Mouse (Mus musculus): ENCODE data around the gene Olfr684. TPM values are rescaled to one million over a fixed set of nuclear protein-coding genes. Genes with fewer than 3 reads are reported as not detected.

The Olfr684 gene
- polyA plus RNA-seq (2015; fragmentation: Nextera tagmentation; extraction: Ambion mirVana): not detected in 2 replicates

DNA sequence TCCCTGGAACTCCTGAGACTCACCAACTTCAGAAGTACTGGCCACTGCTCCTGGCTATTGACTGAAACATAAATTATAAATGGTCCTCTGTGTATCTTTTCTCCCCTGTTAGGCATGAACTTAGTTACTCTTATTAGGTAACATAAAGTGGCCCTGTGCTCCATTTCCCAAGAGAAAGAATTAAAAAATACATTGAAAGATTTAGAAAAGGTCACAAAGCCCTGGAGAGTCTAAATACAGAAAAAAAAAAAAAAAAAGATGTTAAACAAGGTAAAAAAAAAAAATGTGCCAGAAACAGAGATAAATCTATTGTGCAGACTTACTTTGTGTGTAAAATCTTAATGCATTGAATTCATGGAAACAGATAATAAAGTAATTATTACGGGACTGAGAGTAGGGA, at the start of gene Olfr684:
Olfr684 (minus strand) TSS at position 101 of the 400 bp plus-strand sequence.
- H3K4me1 ChIP-seq (ENCODE audit: insufficient read depth): no peaks in the 10 kb centered on the region
- H3K4me2 ChIP-seq (ENCODE audit: low read depth, low read length): no peak within 1 kb of the TSS
- 55% methylated on average over 1 of the region's 1 CpGs for WGBS (ENCODE audit: insufficient replicate concordance)
- ATAC-seq (no peak), DNase-seq (no peak)
- H3K9me3 ChIP-seq (ENCODE audit: low read length): no peaks in the 10 kb centered on the region
- H3K4me3 ChIP-seq (ENCODE audit: low read depth, low read length): no peak within 1 kb of the TSS
- no peak for TF ChIP-seq CTCF (IDR thresholded peaks at IDR 0.05; ENCODE audit: low read depth)
- no peak for TF ChIP-seq EP300 (IDR thresholded peaks at IDR 0.05; ENCODE audit: low read depth)
- H3K27ac ChIP-seq (ENCODE audit: low read depth): no peak within 1 kb of the TSS
- no peak within 1 kb of the TSS for H3K9ac ChIP-seq (replicated peaks)
- H3K36me3 ChIP-seq (replicated peaks; ENCODE audit: insufficient read depth, low read length): no peaks in the 10 kb centered on the region
- no peaks in the 10 kb centered on the region for H3K27me3 ChIP-seq (ENCODE audit: insufficient read depth, low read length)

DNA sequence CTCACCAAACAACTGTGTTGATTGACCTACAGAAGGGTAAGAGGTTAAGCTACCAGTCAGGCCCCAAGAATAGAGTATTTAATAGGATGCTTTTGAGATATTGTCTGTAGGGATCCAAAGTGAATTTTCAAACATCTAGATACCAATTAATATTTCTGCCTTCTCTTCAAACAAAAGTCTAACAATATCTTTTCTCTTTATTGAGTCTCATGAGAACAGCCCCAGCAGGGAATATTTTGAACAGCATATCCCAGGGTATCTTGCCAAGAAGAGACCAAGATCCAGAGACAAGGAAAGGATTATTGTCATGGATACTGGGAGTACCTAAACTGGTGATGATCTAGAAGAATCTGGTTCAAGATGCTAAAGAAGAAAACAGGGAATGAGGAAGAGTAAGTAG, 43.9 kb upstream of the Olfr684 start, which contains the start of gene Olfr686:
Olfr686 (minus strand) TSS at position 101 of the 400 bp plus-strand sequence.
- Histone ChIP-seq H3K27ac (ENCODE audit: low read depth) (no peak within 1 kb of the TSS), H3K9ac (replicated peaks) (no peak within 1 kb of the TSS), H3K4me2 (ENCODE audit: low read depth, low read length) (no peak within 1 kb of the TSS), H3K27me3 (ENCODE audit: insufficient read depth, low read length) (no peaks in the 10 kb centered on the region), H3K36me3 (replicated peaks; ENCODE audit: insufficient read depth, low read length) (no peaks in the 10 kb centered on the region), H3K4me1 (ENCODE audit: insufficient read depth) (no peaks in the 10 kb centered on the region), H3K4me3 (ENCODE audit: low read depth, low read length) (no peak within 1 kb of the TSS), H3K9me3 (ENCODE audit: low read length) (no peaks in the 10 kb centered on the region)
- no peak for TF ChIP-seq CTCF (IDR thresholded peaks at IDR 0.05; ENCODE audit: low read depth)
- TF ChIP-seq EP300 (IDR thresholded peaks at IDR 0.05; ENCODE audit: low read depth): no peak
- no peak for ATAC-seq
- no peak for DNase-seq

DNA sequence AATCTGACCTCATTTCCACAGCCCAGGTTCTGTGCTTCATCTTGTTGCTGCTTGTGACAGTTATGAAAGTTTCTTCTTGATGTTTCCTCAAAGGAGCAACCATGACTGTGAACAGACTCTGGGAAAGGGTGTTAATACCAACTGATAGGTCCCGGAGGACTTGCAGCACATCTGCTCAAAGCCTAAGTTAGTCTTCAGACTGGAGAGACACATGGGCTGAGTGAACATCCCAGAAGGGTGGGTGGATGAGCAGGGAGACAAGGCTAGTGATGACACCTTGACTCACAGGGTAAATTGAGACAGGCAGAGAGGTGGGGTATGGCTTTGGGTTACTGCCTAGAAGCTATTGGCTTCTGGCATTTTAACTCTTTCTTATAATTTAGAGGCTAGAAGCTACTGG, 22.5 kb upstream of the Olfr684 start, which contains the start of gene Olfr685:
Olfr685 (minus strand) TSS at position 101 of the 400 bp plus-strand sequence.
- ATAC-seq (no peak), DNase-seq (no peak)
- TF ChIP-seq CTCF (IDR thresholded peaks at IDR 0.05; ENCODE audit: low read depth) (no peak), EP300 (IDR thresholded peaks at IDR 0.05; ENCODE audit: low read depth) (no peak)
- 81% methylated on average over 1 of the region's 1 CpGs for WGBS (ENCODE audit: insufficient replicate concordance)
- no peaks in the 10 kb centered on the region for H3K9me3 ChIP-seq (ENCODE audit: low read length)
- no peak within 1 kb of the TSS for H3K4me2 ChIP-seq (ENCODE audit: low read depth, low read length)
- no peaks in the 10 kb centered on the region for H3K27me3 ChIP-seq (ENCODE audit: insufficient read depth, low read length)
- no peak within 1 kb of the TSS for H3K9ac ChIP-seq (replicated peaks)
- no peak within 1 kb of the TSS for H3K4me3 ChIP-seq (ENCODE audit: low read depth, low read length)
- H3K4me1 ChIP-seq (ENCODE audit: insufficient read depth): no peaks in the 10 kb centered on the region
- no peak within 1 kb of the TSS for H3K27ac ChIP-seq (ENCODE audit: low read depth)
- no peaks in the 10 kb centered on the region for H3K36me3 ChIP-seq (replicated peaks; ENCODE audit: insufficient read depth, low read length)

DNA sequence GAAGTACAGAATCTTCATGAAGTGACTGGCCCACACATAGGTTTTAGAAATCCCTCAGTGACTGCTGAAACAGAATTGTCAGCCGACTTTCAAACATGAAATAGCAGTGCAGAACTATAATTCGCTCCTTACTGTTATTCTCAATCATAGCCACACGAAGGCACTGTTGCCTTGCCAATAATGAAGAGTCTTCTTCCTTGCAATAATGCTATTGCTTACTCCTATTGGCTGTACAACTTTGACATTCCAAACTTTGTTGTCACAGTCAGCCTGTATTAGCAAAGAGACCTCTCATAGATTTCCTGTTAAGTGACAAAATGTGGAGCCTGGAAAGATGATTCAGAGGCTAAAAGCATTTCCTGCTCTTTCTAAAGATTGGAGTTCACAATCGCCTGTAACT, 7.3 kb upstream of the Olfr684 start:
- no peaks in the 10 kb centered on the region for H3K36me3 ChIP-seq (replicated peaks; ENCODE audit: insufficient read depth, low read length)
- ATAC-seq: no peak
- no peaks in the 10 kb centered on the region for H3K27me3 ChIP-seq (ENCODE audit: insufficient read depth, low read length)
- no peak overlapping the region for H3K4me2 ChIP-seq (ENCODE audit: low read depth, low read length)
- H3K4me1 ChIP-seq (ENCODE audit: insufficient read depth): no peaks in the 10 kb centered on the region
- TF ChIP-seq EP300 (IDR thresholded peaks at IDR 0.05; ENCODE audit: low read depth): no peak
- peak; percentile 51 for TF ChIP-seq CTCF (IDR thresholded peaks at IDR 0.05; ENCODE audit: low read depth)
- H3K27ac ChIP-seq (ENCODE audit: low read depth): no peak overlapping the region
- no peak overlapping the region for H3K9ac ChIP-seq (replicated peaks)
- WGBS (ENCODE audit: insufficient replicate concordance): 47% methylated on average over 4 of the region's 4 CpGs
- no peaks in the 10 kb centered on the region for H3K9me3 ChIP-seq (ENCODE audit: low read length)
- H3K4me3 ChIP-seq (ENCODE audit: low read depth, low read length): no peak overlapping the region
- no peak for DNase-seq

DNA sequence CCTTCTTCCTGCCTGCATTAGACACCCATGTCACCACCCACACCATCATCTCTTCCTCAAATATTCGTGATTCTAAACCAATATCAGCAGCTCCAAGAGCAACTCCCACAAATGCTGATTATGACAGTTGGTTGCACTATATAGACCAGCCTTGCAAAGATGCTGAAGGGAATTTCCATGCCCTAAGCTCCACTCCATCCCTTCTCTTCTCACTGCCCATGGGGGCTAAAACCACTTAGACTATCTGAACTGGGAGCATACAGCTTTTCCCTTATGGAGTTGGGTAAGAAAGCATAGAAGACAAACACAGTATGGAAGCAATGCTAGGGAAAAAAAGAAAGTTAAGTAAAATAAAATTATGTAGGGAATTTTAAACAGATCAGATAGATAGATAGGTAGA, 16.5 kb downstream of the Olfr684 start, which contains the start of gene Olfr683:
Olfr683 (minus strand) TSS at position 101 of the 400 bp plus-strand sequence.
- WGBS (ENCODE audit: insufficient replicate concordance): 35% methylated on average over 1 of the region's 1 CpGs
- Histone ChIP-seq H3K36me3 (replicated peaks; ENCODE audit: insufficient read depth, low read length) (no peaks in the 10 kb centered on the region), H3K9me3 (ENCODE audit: low read length) (no peaks in the 10 kb centered on the region), H3K4me3 (ENCODE audit: low read depth, low read length) (no peak within 1 kb of the TSS), H3K4me1 (ENCODE audit: insufficient read depth) (no peaks in the 10 kb centered on the region), H3K27ac (ENCODE audit: low read depth) (no peak within 1 kb of the TSS), H3K27me3 (ENCODE audit: insufficient read depth, low read length) (no peaks in the 10 kb centered on the region), H3K9ac (replicated peaks) (no peak within 1 kb of the TSS), H3K4me2 (ENCODE audit: low read depth, low read length) (no peak within 1 kb of the TSS)
- TF ChIP-seq CTCF (IDR thresholded peaks at IDR 0.05; ENCODE audit: low read depth) (no peak), EP300 (IDR thresholded peaks at IDR 0.05; ENCODE audit: low read depth) (no peak)
- DNase-seq (no peak), ATAC-seq (no peak)

DNA sequence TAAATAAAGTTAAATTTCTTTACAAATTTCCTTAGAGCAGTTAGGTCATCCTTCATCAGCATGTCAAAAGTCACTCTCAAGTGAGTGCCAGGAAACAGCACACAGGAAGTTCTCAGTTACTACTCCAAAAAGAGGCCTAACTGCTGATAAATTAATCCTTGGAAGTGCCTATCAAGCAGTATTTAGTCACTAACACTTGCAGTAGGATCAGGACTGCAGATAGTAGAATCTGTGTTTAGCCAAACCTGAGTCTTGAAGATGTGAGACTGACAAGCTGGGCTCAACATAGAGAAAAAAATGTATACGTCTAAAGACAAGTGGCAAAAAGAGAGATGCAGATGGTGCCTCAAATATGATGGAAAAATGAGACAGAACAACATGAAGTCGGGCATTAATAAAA, 22.2 kb downstream of the Olfr684 start:
- Histone ChIP-seq H3K4me1 (ENCODE audit: insufficient read depth) (no peaks in the 10 kb centered on the region), H3K27ac (ENCODE audit: low read depth) (no peak overlapping the region), H3K27me3 (ENCODE audit: insufficient read depth, low read length) (no peaks in the 10 kb centered on the region), H3K4me3 (ENCODE audit: low read depth, low read length) (no peak overlapping the region), H3K9ac (replicated peaks) (no peak overlapping the region), H3K36me3 (replicated peaks; ENCODE audit: insufficient read depth, low read length) (no peaks in the 10 kb centered on the region), H3K9me3 (ENCODE audit: low read length) (no peaks in the 10 kb centered on the region), H3K4me2 (ENCODE audit: low read depth, low read length) (no peak overlapping the region)
- DNase-seq: no peak
- no peak for ATAC-seq
- TF ChIP-seq CTCF (IDR thresholded peaks at IDR 0.05; ENCODE audit: low read depth): no peak
- TF ChIP-seq EP300 (IDR thresholded peaks at IDR 0.05; ENCODE audit: low read depth): no peak
- WGBS (ENCODE audit: insufficient replicate concordance): 56% methylated on average over 2 of the region's 2 CpGs

DNA sequence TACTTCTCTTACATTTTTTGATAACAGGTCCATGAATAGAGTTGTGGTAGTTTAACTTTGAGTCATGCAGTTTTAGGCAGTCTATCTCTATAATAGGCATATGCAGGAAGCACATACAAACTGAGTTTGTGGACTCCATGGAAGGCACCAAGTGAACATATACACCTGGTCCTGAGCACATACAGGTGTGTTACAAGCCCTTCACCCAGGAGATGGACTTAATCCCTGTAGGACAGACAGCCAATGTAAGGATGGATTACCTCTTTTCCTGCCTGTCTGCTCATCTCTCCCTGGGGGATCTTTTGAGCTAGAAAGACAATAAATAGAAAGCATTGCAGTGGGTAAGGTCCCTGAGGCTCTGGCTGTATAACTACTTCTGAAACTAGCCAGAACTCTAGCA, 46.9 kb downstream of the Olfr684 start, which contains the start of gene Olfr681:
Olfr681 (plus strand) TSS at position 301 of the 400 bp plus-strand sequence.
- no peak for DNase-seq
- TF ChIP-seq CTCF (IDR thresholded peaks at IDR 0.05; ENCODE audit: low read depth): no peak
- TF ChIP-seq EP300 (IDR thresholded peaks at IDR 0.05; ENCODE audit: low read depth): no peak
- Histone ChIP-seq H3K4me2 (ENCODE audit: low read depth, low read length) (no peak within 1 kb of the TSS), H3K4me1 (ENCODE audit: insufficient read depth) (no peaks in the 10 kb centered on the region), H3K27me3 (ENCODE audit: insufficient read depth, low read length) (no peaks in the 10 kb centered on the region), H3K9me3 (ENCODE audit: low read length) (no peaks in the 10 kb centered on the region), H3K9ac (replicated peaks) (no peak within 1 kb of the TSS), H3K36me3 (replicated peaks; ENCODE audit: insufficient read depth, low read length) (no peaks in the 10 kb centered on the region), H3K27ac (ENCODE audit: low read depth) (no peak within 1 kb of the TSS), H3K4me3 (ENCODE audit: low read depth, low read length) (no peak within 1 kb of the TSS)
- ATAC-seq: no peak

Other genes with a start within 250 kb of the Olfr684 start
- gene Olfr667, start 242.2 kb downstream of the Olfr684 start, polyA plus RNA-seq (2015; fragmentation: Nextera tagmentation; extraction: Ambion mirVana): not detected in 2 replicates
- not detected in 2 replicates for gene Olfr668, start 235.6 kb downstream of the Olfr684 start, polyA plus RNA-seq (2015; fragmentation: Nextera tagmentation; extraction: Ambion mirVana)
- gene Olfr669, start 229.4 kb downstream of the Olfr684 start, polyA plus RNA-seq (2015; fragmentation: Nextera tagmentation; extraction: Ambion mirVana): not detected in 2 replicates
- gene Olfr670, start 201.0 kb downstream of the Olfr684 start, polyA plus RNA-seq (2015; fragmentation: Nextera tagmentation; extraction: Ambion mirVana): not detected in 2 replicates
- gene Olfr671, start 184.5 kb downstream of the Olfr684 start, polyA plus RNA-seq (2015; fragmentation: Nextera tagmentation; extraction: Ambion mirVana): not detected in 2 replicates
- gene Olfr672, start 161.6 kb downstream of the Olfr684 start, polyA plus RNA-seq (2015; fragmentation: Nextera tagmentation; extraction: Ambion mirVana): not detected in 2 replicates
- not detected in 2 replicates for gene Olfr675, start 135.2 kb downstream of the Olfr684 start, polyA plus RNA-seq (2015; fragmentation: Nextera tagmentation; extraction: Ambion mirVana)
- not detected in 2 replicates for gene Olfr676, start 131.0 kb downstream of the Olfr684 start, polyA plus RNA-seq (2015; fragmentation: Nextera tagmentation; extraction: Ambion mirVana)
- not detected in 2 replicates for gene Olfr677, start 112.3 kb downstream of the Olfr684 start, polyA plus RNA-seq (2015; fragmentation: Nextera tagmentation; extraction: Ambion mirVana)
- not detected in 2 replicates for gene Olfr678, start 99.2 kb downstream of the Olfr684 start, polyA plus RNA-seq (2015; fragmentation: Nextera tagmentation; extraction: Ambion mirVana)
- gene Olfr679, start 82.4 kb downstream of the Olfr684 start, polyA plus RNA-seq (2015; fragmentation: Nextera tagmentation; extraction: Ambion mirVana): not detected in 2 replicates
- gene Olfr680-ps1, start 70.8 kb downstream of the Olfr684 start, polyA plus RNA-seq (2015; fragmentation: Nextera tagmentation; extraction: Ambion mirVana): not detected in 2 replicates
- not detected in 2 replicates for gene Olfr681, start 46.8 kb downstream of the Olfr684 start, polyA plus RNA-seq (2015; fragmentation: Nextera tagmentation; extraction: Ambion mirVana)
- not detected in 2 replicates for gene Olfr683, start 16.6 kb downstream of the Olfr684 start, polyA plus RNA-seq (2015; fragmentation: Nextera tagmentation; extraction: Ambion mirVana)
- not detected in 2 replicates for gene Olfr685, start 22.4 kb upstream of the Olfr684 start, polyA plus RNA-seq (2015; fragmentation: Nextera tagmentation; extraction: Ambion mirVana)
- not detected in 2 replicates for gene Olfr686, start 43.8 kb upstream of the Olfr684 start, polyA plus RNA-seq (2015; fragmentation: Nextera tagmentation; extraction: Ambion mirVana)
- not detected in 2 replicates for gene Olfr688, start 124.4 kb upstream of the Olfr684 start, polyA plus RNA-seq (2015; fragmentation: Nextera tagmentation; extraction: Ambion mirVana)
- not detected in 2 replicates for gene Olfr689, start 147.5 kb upstream of the Olfr684 start, polyA plus RNA-seq (2015; fragmentation: Nextera tagmentation; extraction: Ambion mirVana)
- not detected in 2 replicates for gene Olfr690, start 170.5 kb upstream of the Olfr684 start, polyA plus RNA-seq (2015; fragmentation: Nextera tagmentation; extraction: Ambion mirVana)
- gene Olfr691, start 178.6 kb upstream of the Olfr684 start, polyA plus RNA-seq (2015; fragmentation: Nextera tagmentation; extraction: Ambion mirVana): not detected in 2 replicates
- not detected in 2 replicates for gene Olfr692, start 204.6 kb upstream of the Olfr684 start, polyA plus RNA-seq (2015; fragmentation: Nextera tagmentation; extraction: Ambion mirVana)
- not detected in 2 replicates for gene Gm5901, start 211.4 kb upstream of the Olfr684 start, polyA plus RNA-seq (2015; fragmentation: Nextera tagmentation; extraction: Ambion mirVana)
- gene Fam160a2, start 236.4 kb upstream of the Olfr684 start, polyA plus RNA-seq (2015; fragmentation: Nextera tagmentation; extraction: Ambion mirVana): 10.3 and 11.1 TPM in 2 replicates
- gene Cnga4, start 240.9 kb upstream of the Olfr684 start, polyA plus RNA-seq (2015; fragmentation: Nextera tagmentation; extraction: Ambion mirVana): not detected in 2 replicates